Mouse (Mus musculus): ENCODE measurements at regions not wholly inside any gene's neighbourhood (a gene's known extent, or its start where the extent isn't known, plus 50 kb on each side); places are given as distances from the start of the nearest gene placed in this dataset.

GRCm38 (mm10) chr9:43627558-43627957, 116.2 kb upstream of the Nectin1 start:
- no peak for TF ChIP-seq POLR2A (IDR thresholded peaks at IDR 0.05; ENCODE audit: control insufficient read depth, low read depth, low read length)
- no peak for TF ChIP-seq CTCF (IDR thresholded peaks at IDR 0.05; ENCODE audit: control insufficient read depth, insufficient read depth, insufficient replicate concordance, low read depth, low read length)
